Mouse (Mus musculus) gastrocnemius, adult 2 months (tissue): ENCODE data around the gene Rgs14. TPM values are rescaled to one million over a fixed set of nuclear protein-coding genes. Genes with fewer than 3 reads are reported as not detected.
A peak's percentile ranks its signal among the peaks of the same experiment; 100 is the strongest.

ENCODE experiments used
- DNase-seq: peaks from one replicate; pipeline ENCODE4 v3.0.0; 2022
- H3K27ac ChIP-seq: fragments of 200-600 bp; 2 replicates; pipeline ENCODE4 v1.8.1; 2022; ENCODE audit warnings: mild to moderate bottlenecking
- H3K4me3 ChIP-seq: fragments of 200-600 bp; 2 replicates; pipeline ENCODE4 v1.8.1; 2022; ENCODE audit warnings: mild to moderate bottlenecking, moderate library complexity
- CTCF ChIP-seq: fragments of 200-600 bp; IDR thresholded peaks from 2 replicates; pipeline ENCODE4 v1.8.1; 2022; ENCODE audit warnings: antibody characterized with exemption, mild to moderate bottlenecking, moderate library complexity
- intact Hi-C: fragments of 180-260 bp; cut with DNase I; formaldehyde crosslinking; loops from one replicate; pipeline ENCODE4 v1.15.1; 2025
- total RNA-seq, 2 experiments: library from RNA; stranded (reverse); gene quantifications; 2 replicates each; pipeline ENCODE4 v1.2.3; 2021

The Rgs14 gene
- total RNA-seq, 2 experiments from 2014 or later: 0.20 TPM; not detected in 1

- DNase-seq: no peak
- intact Hi-C loops: no loop called here
- H3K4me3 ChIP-seq: no peak overlapping the region
These were observed 1.1 kb upstream of the Rgs14 start for GRCm38 (mm10) chr13:55368401-55368800.

GRCm38 (mm10) chr13:55370234-55370633 lies 702 bp downstream of the Rgs14 start:
- no peak for TF ChIP-seq CTCF
- H3K27ac ChIP-seq: peak overlapping the region; percentile 20; the same call in 1 of the 2 replicates

More at GRCm38 (mm10) chr13:55368401-55368800, 1.1 kb upstream of the Rgs14 start:
- H3K27ac ChIP-seq: no peak overlapping the region
- no peak for TF ChIP-seq CTCF

GRCm38 (mm10) chr13:55371007-55371681 lies 1.6 kb downstream of the Rgs14 start:
- no peak for TF ChIP-seq CTCF
- intact Hi-C loops: no loop called here
- Histone ChIP-seq H3K27ac (no peak overlapping the region), H3K4me3 (no peak overlapping the region)
- no peak for DNase-seq

More at GRCm38 (mm10) chr13:55370234-55370633, 702 bp downstream of the Rgs14 start:
- peak overlapping the region; percentile 57 for H3K4me3 ChIP-seq
- intact Hi-C loops: no loop called here
- DNase-seq: peak; percentile 41

- intact Hi-C loops: no loop called here
- no peak for TF ChIP-seq CTCF
- DNase-seq: no peak
- H3K27ac ChIP-seq: no peak overlapping the region
- no peak overlapping the region for H3K4me3 ChIP-seq
These were observed 2.2 kb downstream of the Rgs14 start for GRCm38 (mm10) chr13:55371740-55372139.

- Histone ChIP-seq H3K27ac (no peak overlapping the region), H3K4me3 (no peak overlapping the region)
- TF ChIP-seq CTCF: no peak
- intact Hi-C loops: no loop called here
- no peak for DNase-seq
These were observed 4.8 kb downstream of the Rgs14 start for GRCm38 (mm10) chr13:55374206-55374924.

- Histone ChIP-seq H3K27ac (no peak overlapping the region), H3K4me3 (no peak overlapping the region)
- intact Hi-C loops: no loop called here
- DNase-seq: peak; percentile 40
- no peak for TF ChIP-seq CTCF
These were observed 6.3 kb downstream of the Rgs14 start for GRCm38 (mm10) chr13:55375877-55376276.

GRCm38 (mm10) chr13:55378907-55379580 lies 9.5 kb downstream of the Rgs14 start:
- DNase-seq: no peak
- Histone ChIP-seq H3K27ac (no peak overlapping the region), H3K4me3 (no peak overlapping the region)
- intact Hi-C loops: no loop called here
- no peak for TF ChIP-seq CTCF

GRCm38 (mm10) chr13:55381790-55382189 lies 12.3 kb downstream of the Rgs14 start:
- no peak for TF ChIP-seq CTCF
- Histone ChIP-seq H3K4me3 (no peak overlapping the region), H3K27ac (no peak overlapping the region)
- DNase-seq: no peak
- intact Hi-C loops: no loop called here

- no peak for TF ChIP-seq CTCF
- intact Hi-C loops: no loop called here
- DNase-seq: no peak
- Histone ChIP-seq H3K4me3 (no peak overlapping the region), H3K27ac (no peak overlapping the region)
These were observed 21.1 kb downstream of the Rgs14 start for GRCm38 (mm10) chr13:55390644-55391043.

GRCm38 (mm10) chr13:55391626-55392029 lies 22.1 kb downstream of the Rgs14 start:
- no peak for TF ChIP-seq CTCF
- intact Hi-C loops: no loop called here
- no peak overlapping the region for H3K4me3 ChIP-seq
- no peak for DNase-seq
- H3K27ac ChIP-seq: no peak overlapping the region

- intact Hi-C loops: no loop called here
- TF ChIP-seq CTCF: peak; percentile 50
- no peak for DNase-seq
- H3K4me3 ChIP-seq: no peak overlapping the region
- H3K27ac ChIP-seq: no peak overlapping the region
These were observed 23.4 kb downstream of the Rgs14 start for GRCm38 (mm10) chr13:55392933-55393332.

GRCm38 (mm10) chr13:55398088-55398487 lies 28.6 kb downstream of the Rgs14 start, which contains the start of gene Slc34a1:
Gene Slc34a1 (plus strand): TSS chr13:55398187.
- Histone ChIP-seq H3K4me3 (no peak within 1 kb of the TSS), H3K27ac (no peak within 1 kb of the TSS)
- intact Hi-C loops: no loop called here
- TF ChIP-seq CTCF: no peak
- no peak for DNase-seq
